Mouse (Mus musculus) E14TG2a.4 (cell line): ENCODE measurements around the gene Marc1.
A peak's percentile ranks its signal among the peaks of the same experiment; 100 is the strongest.

Experiments used
- H3K27me3 ChIP-seq: 2 replicates; pipeline ENCODE4 v1.6.1; 2014; ENCODE audit warnings: low read length, control low read depth; ENCODE audit not compliant: insufficient read depth
- H3K36me3 ChIP-seq: 2 replicates; pipeline ENCODE4 v1.6.1; 2014; ENCODE audit warnings: low read length, control low read depth; ENCODE audit not compliant: insufficient read depth
- H3K4me1 ChIP-seq: replicated peaks from 2 replicates; pipeline ENCODE4 v1.6.1; 2014; ENCODE audit warnings: low read depth, low read length, control low read depth
- H3K4me3 ChIP-seq: replicated peaks from 2 replicates; pipeline ENCODE4 v1.5.1; 2014; ENCODE audit warnings: mild to moderate bottlenecking, low read length
- H3K9me3 ChIP-seq: 2 replicates; pipeline ENCODE4 v1.6.1; 2014; ENCODE audit warnings: low read length, control low read depth
- CTCF ChIP-seq: conservative IDR thresholded peaks from 2 replicates; pipeline ENCODE4 v1.5.1; 2014; ENCODE audit warnings: low read length
- NANOG ChIP-seq: IDR thresholded peaks from 2 replicates; pipeline ENCODE4 v1.6.1; 2014; ENCODE audit warnings: borderline replicate concordance, low read length, mixed read lengths
- POU5F1 ChIP-seq: IDR thresholded peaks from 2 replicates; pipeline ENCODE4 v1.6.1; 2014; ENCODE audit warnings: low read length, borderline replicate concordance

Marc1 gene

DNA sequence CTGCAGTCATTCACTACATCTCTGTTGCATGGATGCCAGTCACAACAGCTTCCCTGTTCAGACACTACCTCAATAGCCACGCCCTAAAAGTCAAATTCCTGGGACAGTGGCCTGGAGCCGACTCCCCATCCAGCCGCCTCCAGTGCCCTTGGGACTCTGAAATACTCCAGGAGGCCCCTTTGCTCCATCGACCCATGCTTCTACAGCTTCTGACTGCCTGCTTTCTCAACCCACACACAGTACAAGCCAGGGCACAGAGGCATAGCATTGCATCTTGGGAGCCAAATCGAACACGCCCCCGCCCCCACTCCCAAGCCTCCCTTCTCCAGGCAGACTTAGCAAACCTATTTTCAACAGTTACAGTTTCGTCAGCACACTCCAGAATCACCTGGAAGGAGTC lies 18.8 kb upstream of the Marc1 start:
- Histone ChIP-seq H3K27me3 (no peaks in the 10 kb centered on the region), H3K36me3 (peaks cover 17% of the 10 kb centered on the region), H3K4me1 (peaks cover 55% of the 10 kb centered on the region), H3K9me3 (no peaks in the 10 kb centered on the region), H3K4me3 (no peak overlapping the region)
- TF ChIP-seq NANOG (no peak), CTCF (no peak), POU5F1 (no peak)

DNA sequence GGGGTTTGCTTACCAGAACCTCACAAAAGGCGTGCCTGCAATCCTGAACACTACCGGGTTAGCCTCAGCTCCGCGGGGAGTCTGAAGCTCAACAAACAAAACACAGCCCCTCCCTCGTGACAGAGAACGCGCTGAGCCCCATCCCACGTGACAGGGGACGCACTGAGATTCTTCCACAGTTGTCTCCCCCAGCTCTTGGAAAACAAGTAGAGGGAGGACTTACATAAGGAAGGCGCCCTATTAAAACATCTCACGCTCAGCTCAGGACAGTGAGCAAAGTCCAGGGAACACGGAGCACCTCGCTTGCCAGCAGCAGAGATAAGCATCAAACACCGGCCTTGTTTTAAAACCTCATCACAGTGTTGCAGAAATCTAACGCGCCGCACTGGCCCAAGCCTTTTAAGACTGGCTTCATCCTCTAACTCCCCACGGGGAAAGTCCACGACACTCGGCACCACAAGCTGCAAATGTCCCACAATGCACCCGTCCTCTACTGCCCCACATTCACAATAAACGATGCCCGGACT lies 16.1 kb upstream of the Marc1 start:
- H3K36me3 ChIP-seq, result peaks cover 11% of the 10 kb centered on the region
- H3K27me3 ChIP-seq, result no peaks in the 10 kb centered on the region
- peaks cover 10% of the 10 kb centered on the region for H3K9me3 ChIP-seq
- H3K4me3 ChIP-seq, result peak overlapping the region; percentile 54
- no peak for TF ChIP-seq CTCF
- TF ChIP-seq NANOG, result no peak
- TF ChIP-seq POU5F1, result no peak
- H3K4me1 ChIP-seq, result peaks cover 60% of the 10 kb centered on the region

DNA sequence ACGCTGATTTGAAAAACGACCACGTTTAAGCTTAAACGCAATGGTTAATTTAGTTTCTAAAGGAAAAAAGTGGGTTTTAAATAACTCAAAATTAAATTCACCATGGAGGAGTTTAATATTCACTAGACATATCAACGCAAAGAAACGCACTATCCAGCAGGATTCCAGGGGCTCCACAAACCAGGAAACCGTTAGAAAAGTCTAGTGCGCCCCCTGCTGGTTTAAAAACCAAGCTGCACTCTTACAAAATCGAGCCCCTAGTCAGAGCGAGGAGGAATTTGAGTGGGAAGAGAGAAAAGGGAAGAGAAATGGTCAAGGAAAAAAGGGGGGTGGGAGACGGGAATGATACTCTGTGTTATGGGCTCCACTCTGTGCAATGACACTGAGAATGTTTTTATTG lies 14.0 kb upstream of the Marc1 start:
- no peak overlapping the region for H3K4me3 ChIP-seq
- H3K36me3 ChIP-seq, result peaks cover 8% of the 10 kb centered on the region
- no peaks in the 10 kb centered on the region for H3K27me3 ChIP-seq
- peak; percentile 79 for TF ChIP-seq CTCF
- TF ChIP-seq NANOG, result no peak
- H3K4me1 ChIP-seq, result peaks cover 57% of the 10 kb centered on the region
- peaks cover 10% of the 10 kb centered on the region for H3K9me3 ChIP-seq

DNA sequence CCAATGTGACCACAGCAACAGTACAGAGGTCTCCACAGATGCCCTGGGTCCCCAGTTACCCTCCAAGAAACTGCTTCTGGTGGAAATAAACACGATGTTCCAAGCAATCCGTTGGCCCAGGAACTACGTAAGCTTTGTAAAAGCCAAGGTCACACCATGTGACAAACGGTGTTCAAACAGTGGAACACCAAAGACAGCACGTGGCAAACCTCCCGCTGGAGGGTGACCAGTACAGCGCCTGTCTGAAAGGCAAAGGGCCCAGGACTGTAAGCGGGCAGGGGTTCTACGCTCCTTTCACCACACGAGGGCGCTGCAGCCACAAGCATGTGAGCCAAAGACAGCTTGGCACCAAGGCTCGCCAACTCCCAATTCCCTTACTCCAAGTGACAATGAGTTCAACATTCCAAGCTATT lies 13.3 kb upstream of the Marc1 start:
- Histone ChIP-seq H3K36me3 (peaks cover 8% of the 10 kb centered on the region), H3K4me3 (no peak overlapping the region), H3K27me3 (no peaks in the 10 kb centered on the region), H3K4me1 (peaks cover 51% of the 10 kb centered on the region), H3K9me3 (peaks cover 10% of the 10 kb centered on the region)
- TF ChIP-seq POU5F1 (no peak), NANOG (no peak), CTCF (peak; percentile 48)

DNA sequence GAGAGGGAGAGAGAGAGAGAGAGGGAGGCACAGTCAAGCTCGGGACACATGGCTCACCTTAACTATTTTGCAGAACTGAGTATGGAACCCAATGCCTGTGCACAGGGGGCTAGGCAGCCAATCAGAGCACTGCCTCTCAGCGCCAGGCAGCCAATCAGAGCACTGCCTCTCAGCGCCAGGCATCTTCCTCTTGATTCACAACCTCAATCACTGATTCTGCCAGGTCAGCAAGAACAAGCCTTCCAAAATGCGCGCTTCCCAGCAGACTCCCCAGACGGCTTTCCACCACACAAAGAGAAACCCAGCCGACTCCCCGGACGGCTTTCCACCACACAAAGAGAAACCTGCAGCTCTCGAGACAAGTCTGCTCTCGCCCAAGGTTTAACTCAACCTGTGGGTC lies 11.6 kb upstream of the Marc1 start:
- peaks cover 10% of the 10 kb centered on the region for H3K9me3 ChIP-seq
- no peak for TF ChIP-seq CTCF
- TF ChIP-seq POU5F1, result no peak
- TF ChIP-seq NANOG, result no peak
- 0 out of 2 replicates have a peak overlapping the region, but pooled peaks have one; percentile 49 for H3K4me3 ChIP-seq
- H3K27me3 ChIP-seq, result no peaks in the 10 kb centered on the region
- peaks cover 43% of the 10 kb centered on the region for H3K4me1 ChIP-seq
- peaks cover 15% of the 10 kb centered on the region for H3K36me3 ChIP-seq

DNA sequence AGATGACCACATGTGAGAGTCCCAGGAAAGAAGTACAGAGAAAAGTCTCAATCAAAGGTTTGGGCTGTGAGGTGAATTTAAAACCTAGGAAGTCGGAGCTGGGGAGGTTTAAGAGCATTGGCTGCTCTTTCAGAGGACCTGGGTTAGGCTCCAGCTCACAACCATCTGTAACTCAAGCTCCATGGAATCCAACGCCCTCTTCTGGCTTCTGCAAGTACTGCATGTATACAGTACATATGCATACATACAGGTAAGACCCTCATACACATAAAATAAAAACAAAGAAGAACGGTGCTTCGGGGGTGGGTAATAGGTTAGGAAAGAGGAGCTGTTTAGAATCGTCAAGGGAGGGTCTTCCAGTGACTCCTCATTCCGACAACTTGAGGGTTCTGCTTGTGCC lies 6.7 kb upstream of the Marc1 start:
- no peak overlapping the region for H3K4me3 ChIP-seq
- H3K9me3 ChIP-seq, result no peaks in the 10 kb centered on the region
- H3K4me1 ChIP-seq, result peaks cover 6% of the 10 kb centered on the region
- 0 out of 2 replicates have a peak, but pooled peaks cover under 1% of the 10 kb centered on the region for H3K27me3 ChIP-seq
- peaks cover 17% of the 10 kb centered on the region for H3K36me3 ChIP-seq
- TF ChIP-seq POU5F1, result no peak
- TF ChIP-seq CTCF, result peak; percentile 64

DNA sequence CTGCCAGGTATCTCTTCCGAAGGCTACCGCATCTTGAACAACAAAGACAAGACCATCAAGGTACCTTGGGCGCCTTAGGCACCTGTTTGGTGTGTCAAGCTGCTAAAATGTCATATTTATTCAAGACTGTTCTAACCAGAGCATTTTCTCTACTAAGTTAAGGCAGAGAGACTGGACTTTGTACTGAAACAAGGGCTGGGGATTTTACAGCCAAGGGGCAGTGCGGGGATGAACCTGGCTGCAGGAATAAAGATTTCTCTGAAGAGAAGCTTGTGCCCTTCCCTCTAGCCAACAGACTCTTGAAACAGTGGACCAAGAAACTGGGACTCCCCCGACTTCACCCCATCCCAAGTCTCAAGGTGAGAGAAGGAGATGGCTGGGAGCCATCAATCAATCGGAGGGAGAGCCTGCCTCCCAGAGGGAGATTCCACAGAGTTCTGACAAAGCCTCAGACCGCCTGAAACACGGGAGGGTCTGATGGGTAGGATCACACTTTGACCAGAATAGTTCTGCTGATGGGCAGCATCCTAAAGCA lies 670 bp upstream of the Marc1 start:
- Histone ChIP-seq H3K4me3 (no peak overlapping the region), H3K36me3 (no peaks in the 10 kb centered on the region), H3K9me3 (no peaks in the 10 kb centered on the region), H3K4me1 (peaks cover 24% of the 10 kb centered on the region), H3K27me3 (peaks cover 52% of the 10 kb centered on the region)
- TF ChIP-seq CTCF, result no peak
- TF ChIP-seq NANOG, result no peak
- no peak for TF ChIP-seq POU5F1

DNA sequence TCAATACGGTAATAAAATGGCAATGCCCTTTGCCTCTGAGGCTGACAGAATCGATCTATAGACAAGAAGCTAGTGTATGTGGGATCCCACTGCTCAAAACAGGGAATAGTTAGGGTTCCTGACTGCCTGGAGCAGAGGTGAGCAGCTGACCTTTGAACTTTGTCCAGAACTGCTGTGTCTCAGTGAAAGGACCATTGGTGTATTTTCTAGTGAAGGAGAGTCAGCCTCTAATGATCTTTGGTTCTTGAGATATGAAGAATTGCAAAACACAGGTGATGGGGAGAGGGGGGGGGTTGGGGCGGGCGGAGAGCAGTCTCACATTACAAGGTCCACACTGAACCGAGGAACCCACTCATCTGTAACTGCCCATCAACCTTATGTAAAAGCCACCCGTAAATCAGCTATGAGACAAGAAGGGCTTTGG lies 1.5 kb downstream of the Marc1 start:
- peaks cover 24% of the 10 kb centered on the region for H3K4me1 ChIP-seq
- peaks cover 58% of the 10 kb centered on the region for H3K27me3 ChIP-seq
- no peaks in the 10 kb centered on the region for H3K36me3 ChIP-seq
- no peaks in the 10 kb centered on the region for H3K9me3 ChIP-seq
- TF ChIP-seq NANOG, result no peak
- TF ChIP-seq CTCF, result no peak
- TF ChIP-seq POU5F1, result no peak
- no peak overlapping the region for H3K4me3 ChIP-seq

DNA sequence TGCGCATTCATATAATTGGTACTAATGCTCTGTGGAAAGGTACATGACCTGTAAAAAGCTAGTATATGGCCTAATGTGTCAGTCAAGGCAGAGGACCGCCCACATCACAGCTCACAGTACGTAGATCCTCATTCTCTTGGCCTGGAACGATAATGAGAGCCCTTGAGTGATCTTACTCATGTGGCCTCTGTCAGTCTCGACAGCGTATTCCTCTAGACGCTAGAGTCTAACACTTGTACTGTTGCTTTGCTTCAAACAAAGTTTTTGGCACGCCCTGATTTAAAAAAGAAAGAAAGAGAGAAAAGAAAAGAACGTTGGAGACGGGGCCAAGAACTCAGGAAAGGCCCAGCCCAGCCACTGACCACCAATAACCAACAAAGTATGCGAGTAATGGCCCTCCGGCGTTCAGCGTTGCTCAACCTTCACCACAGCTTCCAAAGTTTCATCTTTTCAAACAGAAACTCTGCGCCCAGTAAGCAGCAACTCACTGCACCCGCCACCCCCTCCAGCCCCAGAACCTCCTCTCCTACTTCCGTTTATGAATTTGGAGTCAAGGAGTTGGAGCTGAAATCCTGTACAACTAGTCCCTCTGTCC lies 2.6 kb downstream of the Marc1 start:
- Histone ChIP-seq H3K4me3 (no peak overlapping the region), H3K36me3 (no peaks in the 10 kb centered on the region), H3K4me1 (peaks cover 27% of the 10 kb centered on the region), H3K27me3 (peaks cover 68% of the 10 kb centered on the region), H3K9me3 (no peaks in the 10 kb centered on the region)
- TF ChIP-seq POU5F1 (no peak), CTCF (no peak), NANOG (no peak)
